Mouse (Mus musculus): Measurements from ENCODE around the gene Pex14. TPM values are rescaled to one million over a fixed set of nuclear protein-coding genes. Genes with fewer than 3 reads are reported as not detected.

Gene Pex14
- polyA plus RNA-seq (2015; fragmentation: Nextera tagmentation; extraction: Ambion mirVana): 36.0 and 41.4 TPM in 2 replicates

- Histone ChIP-seq H3K4me3 (peak within 1 kb of the TSS; percentile 99), H3K4me1 (replicated peaks) (peaks cover 25% of the 10 kb centered on the region), H3K36me3 (no peaks in the 10 kb centered on the region), H3K27ac (peak within 1 kb of the TSS; percentile 65), H3K9ac (peak within 1 kb of the TSS; percentile 93), H3K9me3 (replicated peaks) (no peaks in the 10 kb centered on the region), H3K27me3 (no peaks in the 10 kb centered on the region), H3K4me2 (peak within 1 kb of the TSS; percentile 96)
- WGBS: under 1% methylated on average over 49 of the region's 50 CpGs
- peak; percentile 77 for ATAC-seq (replicated peaks; ENCODE audit: insufficient number of reproducible peaks, insufficient read depth, low FRiP score, low read depth)
Observed at GRCm38 (mm10) chr4:149099369-149100017, at the start of gene Pex14. Pex14 (minus strand) TSS chr4:149099876.

DNA sequence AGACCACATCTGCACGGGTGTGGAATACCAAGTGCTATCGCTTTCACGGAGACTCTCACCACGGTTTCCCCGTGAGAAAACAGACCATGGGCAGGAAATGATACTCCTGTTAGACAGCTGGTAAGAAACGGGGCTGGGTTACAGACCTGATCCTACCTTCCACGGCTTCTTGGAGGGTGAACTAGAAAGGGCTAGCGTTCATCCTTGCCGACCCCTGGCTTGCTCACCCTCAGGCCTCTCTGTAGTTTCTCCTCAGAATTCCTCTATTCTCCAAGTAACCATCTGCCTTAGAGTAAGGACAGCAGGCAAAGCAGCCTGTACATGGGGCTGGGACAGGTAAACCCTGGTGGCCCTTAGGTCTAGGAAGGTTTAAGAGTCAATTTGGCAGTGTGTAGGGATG lies 49.5 kb upstream of the Pex14 start:
- Histone ChIP-seq H3K4me2 (no peak overlapping the region), H3K9me3 (replicated peaks) (no peaks in the 10 kb centered on the region), H3K27ac (no peak overlapping the region), H3K4me1 (replicated peaks) (0 out of 2 replicates have a peak, but pooled peaks cover 5% of the 10 kb centered on the region), H3K4me3 (no peak overlapping the region), H3K36me3 (peaks cover 50% of the 10 kb centered on the region), H3K27me3 (no peaks in the 10 kb centered on the region), H3K9ac (no peak overlapping the region)
- WGBS: 80% methylated on average over 9 of the region's 9 CpGs
- no peak for ATAC-seq (replicated peaks; ENCODE audit: insufficient number of reproducible peaks, insufficient read depth, low FRiP score, low read depth)

- no peaks in the 10 kb centered on the region for H3K9me3 ChIP-seq (replicated peaks)
- H3K9ac ChIP-seq: no peak overlapping the region
- H3K27me3 ChIP-seq: no peaks in the 10 kb centered on the region
- peaks cover 38% of the 10 kb centered on the region for H3K36me3 ChIP-seq
- H3K4me1 ChIP-seq (replicated peaks): 0 out of 2 replicates have a peak, but pooled peaks cover 5% of the 10 kb centered on the region
- no peak overlapping the region for H3K4me2 ChIP-seq
- 63% methylated on average over 4 of the region's 4 CpGs for WGBS
- ATAC-seq (replicated peaks; ENCODE audit: insufficient number of reproducible peaks, insufficient read depth, low FRiP score, low read depth): no peak
- H3K27ac ChIP-seq: no peak overlapping the region
- no peak overlapping the region for H3K4me3 ChIP-seq
Observed at GRCm38 (mm10) chr4:149148084-149148483, 48.4 kb upstream of the Pex14 start.

GRCm38 (mm10) chr4:149147528-149147927 lies 47.9 kb upstream of the Pex14 start:
- ATAC-seq (replicated peaks; ENCODE audit: insufficient number of reproducible peaks, insufficient read depth, low FRiP score, low read depth): no peak
- H3K27ac ChIP-seq: no peak overlapping the region

GRCm38 (mm10) chr4:149145151-149145550 lies 45.5 kb upstream of the Pex14 start:
- H3K9me3 ChIP-seq (replicated peaks): no peaks in the 10 kb centered on the region
- no peak overlapping the region for H3K4me2 ChIP-seq
- H3K27ac ChIP-seq: no peak overlapping the region
- no peak for ATAC-seq (replicated peaks; ENCODE audit: insufficient number of reproducible peaks, insufficient read depth, low FRiP score, low read depth)
- H3K27me3 ChIP-seq: no peaks in the 10 kb centered on the region
- H3K4me1 ChIP-seq (replicated peaks): 0 out of 2 replicates have a peak, but pooled peaks cover 5% of the 10 kb centered on the region
- no peak overlapping the region for H3K4me3 ChIP-seq
- H3K36me3 ChIP-seq: peaks cover 12% of the 10 kb centered on the region
- H3K9ac ChIP-seq: no peak overlapping the region
- 82% methylated on average over 4 of the region's 4 CpGs for whole genome bisulfite sequencing

More at GRCm38 (mm10) chr4:149147528-149147927, 47.9 kb upstream of the Pex14 start:
- Histone ChIP-seq H3K36me3 (peaks cover 33% of the 10 kb centered on the region), H3K9me3 (replicated peaks) (no peaks in the 10 kb centered on the region), H3K4me3 (no peak overlapping the region), H3K27me3 (no peaks in the 10 kb centered on the region), H3K4me2 (no peak overlapping the region), H3K4me1 (replicated peaks) (0 out of 2 replicates have a peak, but pooled peaks cover 5% of the 10 kb centered on the region), H3K9ac (no peak overlapping the region)
- 77% methylated on average over 7 of the region's 7 CpGs for WGBS

DNA sequence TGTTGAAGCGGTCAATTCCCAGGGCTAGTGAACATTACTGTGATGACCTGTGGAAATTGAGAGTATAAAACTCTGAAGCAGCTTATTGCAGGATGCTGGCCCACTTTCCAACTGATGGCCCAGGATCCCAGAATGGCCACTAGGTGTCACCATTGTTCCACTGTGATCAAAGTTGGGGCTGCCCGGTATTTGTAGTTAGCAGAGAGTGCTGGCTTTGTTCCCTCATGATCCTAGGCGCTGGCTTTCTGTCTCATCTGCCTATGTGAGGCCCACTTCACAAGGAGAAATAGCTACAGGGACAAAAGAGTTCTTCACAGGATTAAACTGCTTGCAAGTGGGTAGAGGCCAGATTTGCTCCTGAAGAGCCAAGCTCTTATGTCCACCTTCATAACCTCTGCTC lies 44.8 kb upstream of the Pex14 start:
- no peak overlapping the region for H3K9ac ChIP-seq
- peak; percentile 63; the same call in 1 of the 2 replicates for ATAC-seq (replicated peaks; ENCODE audit: insufficient number of reproducible peaks, insufficient read depth, low FRiP score, low read depth)
- H3K27ac ChIP-seq: no peak overlapping the region
- H3K4me1 ChIP-seq (replicated peaks): 0 out of 2 replicates have a peak, but pooled peaks cover 5% of the 10 kb centered on the region
- WGBS: 3% methylated on average over 3 of the region's 3 CpGs
- no peak overlapping the region for H3K4me2 ChIP-seq
- H3K36me3 ChIP-seq: 0 out of 2 replicates have a peak, but pooled peaks cover 5% of the 10 kb centered on the region
- H3K9me3 ChIP-seq (replicated peaks): no peaks in the 10 kb centered on the region
- no peak overlapping the region for H3K4me3 ChIP-seq
- no peaks in the 10 kb centered on the region for H3K27me3 ChIP-seq

DNA sequence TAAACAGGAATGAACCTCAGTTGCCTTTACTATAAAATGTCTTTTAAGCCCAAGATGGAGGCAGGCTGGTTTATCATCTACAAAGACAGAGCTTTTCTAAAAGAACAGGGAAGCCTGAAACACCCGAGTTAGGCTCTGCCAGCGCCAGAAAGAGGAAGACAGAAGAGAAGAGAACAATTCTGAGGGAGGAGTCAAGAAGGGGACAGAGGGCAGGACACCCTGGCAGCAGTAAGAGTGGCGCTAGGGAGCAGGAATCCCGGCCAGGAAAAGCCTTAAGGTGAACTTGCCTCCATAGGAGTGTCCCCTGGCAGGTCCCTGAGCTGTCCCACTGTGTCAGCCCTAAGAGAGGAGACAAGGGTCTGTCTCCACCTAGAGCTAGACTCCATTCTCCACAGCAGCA lies 43.9 kb upstream of the Pex14 start:
- 23% methylated on average over 4 of the region's 4 CpGs for WGBS
- no peaks in the 10 kb centered on the region for H3K36me3 ChIP-seq
- no peak overlapping the region for H3K4me2 ChIP-seq
- H3K4me1 ChIP-seq (replicated peaks): 0 out of 2 replicates have a peak, but pooled peaks cover 5% of the 10 kb centered on the region
- no peak overlapping the region for H3K27ac ChIP-seq
- no peak overlapping the region for H3K9ac ChIP-seq
- H3K4me3 ChIP-seq: no peak overlapping the region
- no peaks in the 10 kb centered on the region for H3K27me3 ChIP-seq
- no peak for ATAC-seq (replicated peaks; ENCODE audit: insufficient number of reproducible peaks, insufficient read depth, low FRiP score, low read depth)
- no peaks in the 10 kb centered on the region for H3K9me3 ChIP-seq (replicated peaks)

GRCm38 (mm10) chr4:149138515-149138914 lies 38.8 kb upstream of the Pex14 start:
- 81% methylated on average over 8 of the region's 8 CpGs for WGBS
- Histone ChIP-seq H3K9ac (no peak overlapping the region), H3K27ac (no peak overlapping the region), H3K36me3 (no peaks in the 10 kb centered on the region), H3K4me2 (no peak overlapping the region), H3K4me3 (no peak overlapping the region), H3K27me3 (no peaks in the 10 kb centered on the region), H3K4me1 (replicated peaks) (peaks cover 10% of the 10 kb centered on the region), H3K9me3 (replicated peaks) (no peaks in the 10 kb centered on the region)
- no peak for ATAC-seq (replicated peaks; ENCODE audit: insufficient number of reproducible peaks, insufficient read depth, low FRiP score, low read depth)

DNA sequence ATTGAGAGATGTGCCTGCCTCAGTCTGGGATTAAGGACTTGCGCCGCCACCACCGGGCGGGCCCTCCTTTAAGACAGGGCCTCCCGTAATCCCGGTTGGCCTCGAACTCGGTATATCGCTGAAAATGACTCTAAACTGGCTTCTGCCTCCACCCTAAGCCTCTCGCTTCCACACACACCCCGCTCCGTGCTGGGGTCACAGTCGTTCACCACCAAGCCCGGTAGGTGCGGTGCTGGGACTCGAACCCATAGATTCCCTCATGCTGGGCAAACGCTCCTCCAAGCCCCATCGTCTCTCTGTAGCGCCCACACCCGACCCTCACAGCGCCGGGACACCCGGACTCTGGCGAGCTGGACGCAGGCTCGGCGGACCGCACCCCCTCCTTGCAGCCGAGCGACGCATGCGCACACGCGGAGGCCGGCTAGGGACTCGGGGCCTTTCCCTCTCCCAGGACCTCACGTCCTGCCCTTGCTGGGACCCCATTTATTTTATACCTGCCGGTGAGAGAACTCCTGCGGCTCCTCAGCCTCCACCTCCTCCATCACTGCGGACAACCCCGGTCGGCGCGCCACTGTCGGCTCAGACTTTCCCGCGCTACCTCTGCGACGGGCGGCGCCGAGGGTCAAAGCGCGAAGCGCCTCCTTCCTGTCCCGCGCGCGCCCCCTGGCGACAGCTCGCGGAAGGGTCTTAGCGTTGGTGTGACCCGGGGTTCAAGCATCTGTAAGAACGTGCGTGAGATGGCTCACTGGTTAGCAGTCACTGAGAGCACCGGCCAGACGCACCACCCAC lies 37.5 kb upstream of the Pex14 start, which contains the start of gene Cenps:
TSS of gene Cenps (minus strand) at position 648 of the 789 bp plus-strand sequence.
- Histone ChIP-seq H3K27ac (peak within 1 kb of the TSS; percentile 86), H3K4me3 (peak within 1 kb of the TSS; percentile 63), H3K4me2 (peak within 1 kb of the TSS; percentile 90), H3K4me1 (replicated peaks) (peaks cover 10% of the 10 kb centered on the region), H3K9me3 (replicated peaks) (no peaks in the 10 kb centered on the region), H3K36me3 (no peaks in the 10 kb centered on the region), H3K27me3 (no peaks in the 10 kb centered on the region), H3K9ac (peak within 1 kb of the TSS; percentile 79)
- peak; percentile 91 for ATAC-seq (replicated peaks; ENCODE audit: insufficient number of reproducible peaks, insufficient read depth, low FRiP score, low read depth)
- WGBS: under 1% methylated on average over 68 of the region's 68 CpGs

- ATAC-seq (replicated peaks; ENCODE audit: insufficient number of reproducible peaks, insufficient read depth, low FRiP score, low read depth): no peak
- H3K9ac ChIP-seq: peak overlapping the region; percentile 79
- peak overlapping the region; percentile 90 for H3K4me2 ChIP-seq
- peaks cover 10% of the 10 kb centered on the region for H3K4me1 ChIP-seq (replicated peaks)
- H3K27ac ChIP-seq: peak overlapping the region; percentile 86; the same call in 1 of the 2 replicates
- 57% methylated on average over 18 of the region's 18 CpGs for WGBS
- 0 out of 2 replicates have a peak, but pooled peaks cover 3% of the 10 kb centered on the region for H3K36me3 ChIP-seq
- H3K9me3 ChIP-seq (replicated peaks): no peaks in the 10 kb centered on the region
- no peaks in the 10 kb centered on the region for H3K27me3 ChIP-seq
- H3K4me3 ChIP-seq: peak overlapping the region; percentile 63
Observed at GRCm38 (mm10) chr4:149136116-149136850, 36.6 kb upstream of the Pex14 start.

GRCm38 (mm10) chr4:149133395-149133794 lies 33.7 kb upstream of the Pex14 start:
- H3K4me3 ChIP-seq: no peak overlapping the region
- peaks cover 10% of the 10 kb centered on the region for H3K4me1 ChIP-seq (replicated peaks)
- WGBS: 84% methylated on average over 5 of the region's 5 CpGs
- no peaks in the 10 kb centered on the region for H3K9me3 ChIP-seq (replicated peaks)
- no peaks in the 10 kb centered on the region for H3K27me3 ChIP-seq
- H3K9ac ChIP-seq: no peak overlapping the region
- no peak overlapping the region for H3K27ac ChIP-seq
- H3K4me2 ChIP-seq: no peak overlapping the region
- ATAC-seq (replicated peaks; ENCODE audit: insufficient number of reproducible peaks, insufficient read depth, low FRiP score, low read depth): no peak
- H3K36me3 ChIP-seq: 0 out of 2 replicates have a peak, but pooled peaks cover 9% of the 10 kb centered on the region
